Mouse (Mus musculus): Measurements from ENCODE around the gene Naa40. TPM values are rescaled to one million over a fixed set of nuclear protein-coding genes. Genes with fewer than 3 reads are reported as not detected.

Naa40 gene
- polyA plus RNA-seq, 1 experiment from 2014 or later, result 59.6 TPM

GRCm38 (mm10) chr19:7274326-7274990 is 33.5 kb upstream of the Naa40 start:
- peaks cover 79% of the 10 kb centered on the region for H3K4me1 ChIP-seq
- H3K36me3 ChIP-seq, result peaks cover 66% of the 10 kb centered on the region
- peak overlapping the region; percentile 77 for H3K27ac ChIP-seq (replicated peaks)
- H3K9ac ChIP-seq (replicated peaks), result no peak overlapping the region; the same call in 1 of the 2 replicates
- H3K4me3 ChIP-seq (replicated peaks), result no peak overlapping the region
- peak overlapping the region; percentile 15; the same call in 1 of the 2 replicates for H3K4me2 ChIP-seq
- ATAC-seq (ENCODE audit: low FRiP score), result peak; percentile 17
- no peaks in the 10 kb centered on the region for H3K9me3 ChIP-seq (replicated peaks)
- no peaks in the 10 kb centered on the region for H3K27me3 ChIP-seq (replicated peaks)
- WGBS, result 75% methylated on average over 13 of the region's 13 CpGs

- H3K9me3 ChIP-seq (replicated peaks), result no peaks in the 10 kb centered on the region
- H3K36me3 ChIP-seq, result peaks cover 64% of the 10 kb centered on the region
- H3K4me1 ChIP-seq, result peaks cover 79% of the 10 kb centered on the region
- no peak overlapping the region for H3K9ac ChIP-seq (replicated peaks)
- no peak overlapping the region for H3K27ac ChIP-seq (replicated peaks)
- no peak overlapping the region for H3K4me2 ChIP-seq
- H3K4me3 ChIP-seq (replicated peaks), result no peak overlapping the region
- H3K27me3 ChIP-seq (replicated peaks), result no peaks in the 10 kb centered on the region
- ATAC-seq (ENCODE audit: low FRiP score), result no peak
- 94% methylated on average over 4 of the region's 4 CpGs for WGBS
These were observed 32.5 kb upstream of the Naa40 start for GRCm38 (mm10) chr19:7273486-7273885.

GRCm38 (mm10) chr19:7269290-7270044 is 28.5 kb upstream of the Naa40 start:
- no peaks in the 10 kb centered on the region for H3K27me3 ChIP-seq (replicated peaks)
- no peak for ATAC-seq (ENCODE audit: low FRiP score)
- peaks cover 79% of the 10 kb centered on the region for H3K4me1 ChIP-seq
- H3K4me2 ChIP-seq, result peak overlapping the region; percentile 86
- peak overlapping the region; percentile 91; the same call in 1 of the 2 replicates for H3K27ac ChIP-seq (replicated peaks)
- no peaks in the 10 kb centered on the region for H3K9me3 ChIP-seq (replicated peaks)
- 11% methylated on average over 11 of the region's 11 CpGs for WGBS
- H3K4me3 ChIP-seq (replicated peaks), result peak overlapping the region; percentile 76
- H3K36me3 ChIP-seq, result peaks cover 38% of the 10 kb centered on the region
- H3K9ac ChIP-seq (replicated peaks), result peak overlapping the region; percentile 86

- Histone ChIP-seq H3K9me3 (replicated peaks) (no peaks in the 10 kb centered on the region), H3K36me3 (peaks cover 31% of the 10 kb centered on the region), H3K4me1 (peaks cover 76% of the 10 kb centered on the region), H3K27me3 (replicated peaks) (no peaks in the 10 kb centered on the region), H3K4me2 (peak overlapping the region; percentile 86), H3K4me3 (replicated peaks) (peak overlapping the region; percentile 76), H3K9ac (replicated peaks) (peak overlapping the region; percentile 86), H3K27ac (replicated peaks) (peak overlapping the region; percentile 91)
- peak; percentile 23 for ATAC-seq (ENCODE audit: low FRiP score)
- WGBS, result under 1% methylated on average over 30 of the region's 30 CpGs
These were observed 27.7 kb upstream of the Naa40 start for GRCm38 (mm10) chr19:7268722-7269090.

- no peaks in the 10 kb centered on the region for H3K9me3 ChIP-seq (replicated peaks)
These were observed 27.1 kb upstream of the Naa40 start for GRCm38 (mm10) chr19:7267781-7268721.

GRCm38 (mm10) chr19:7267091-7267741 is 26.2 kb upstream of the Naa40 start, which contains the start of gene Rcor2:
TSS of gene Rcor2 (plus strand) at chr19:7267325.
- H3K27ac ChIP-seq (replicated peaks), result peak within 1 kb of the TSS; percentile 91
- no peaks in the 10 kb centered on the region for H3K27me3 ChIP-seq (replicated peaks)
- peak within 1 kb of the TSS; percentile 86 for H3K4me2 ChIP-seq
- H3K36me3 ChIP-seq, result peaks cover 16% of the 10 kb centered on the region
- peak within 1 kb of the TSS; percentile 76 for H3K4me3 ChIP-seq (replicated peaks)
- WGBS, result under 1% methylated on average over 28 of the region's 28 CpGs
- ATAC-seq (ENCODE audit: low FRiP score), result peak; percentile 37
- H3K9ac ChIP-seq (replicated peaks), result peak within 1 kb of the TSS; percentile 86
- H3K4me1 ChIP-seq, result peaks cover 73% of the 10 kb centered on the region
- H3K9me3 ChIP-seq (replicated peaks), result no peaks in the 10 kb centered on the region

More at GRCm38 (mm10) chr19:7267781-7268721, 27.1 kb upstream of the Naa40 start:
- Histone ChIP-seq H3K27ac (replicated peaks) (peak overlapping the region; percentile 91), H3K4me1 (peaks cover 76% of the 10 kb centered on the region), H3K4me2 (peak overlapping the region; percentile 86), H3K27me3 (replicated peaks) (no peaks in the 10 kb centered on the region), H3K36me3 (peaks cover 25% of the 10 kb centered on the region), H3K4me3 (replicated peaks) (peak overlapping the region; percentile 76), H3K9ac (replicated peaks) (peak overlapping the region; percentile 86)
- under 1% methylated on average over 65 of the region's 97 CpGs for WGBS
- peak; percentile 65 for ATAC-seq (ENCODE audit: low FRiP score)

- Histone ChIP-seq H3K27ac (replicated peaks) (peak overlapping the region; percentile 91), H3K27me3 (replicated peaks) (no peaks in the 10 kb centered on the region), H3K4me2 (peak overlapping the region; percentile 86; the same call in 1 of the 2 replicates), H3K4me3 (replicated peaks) (no peak overlapping the region), H3K9ac (replicated peaks) (no peak overlapping the region), H3K4me1 (peaks cover 68% of the 10 kb centered on the region), H3K9me3 (replicated peaks) (no peaks in the 10 kb centered on the region), H3K36me3 (peaks cover 10% of the 10 kb centered on the region)
- 26% methylated on average over 4 of the region's 4 CpGs for WGBS
- no peak for ATAC-seq (ENCODE audit: low FRiP score)
These were observed 25.4 kb upstream of the Naa40 start for GRCm38 (mm10) chr19:7266421-7266831.

- Histone ChIP-seq H3K36me3 (peaks cover 3% of the 10 kb centered on the region; the same call in 1 of the 2 replicates), H3K4me3 (replicated peaks) (no peak overlapping the region), H3K9me3 (replicated peaks) (no peaks in the 10 kb centered on the region), H3K4me1 (peaks cover 60% of the 10 kb centered on the region), H3K4me2 (no peak overlapping the region), H3K9ac (replicated peaks) (no peak overlapping the region), H3K27ac (replicated peaks) (peak overlapping the region; percentile 91), H3K27me3 (replicated peaks) (no peaks in the 10 kb centered on the region)
- ATAC-seq (ENCODE audit: low FRiP score), result no peak
- WGBS, result 9% methylated on average over 14 of the region's 14 CpGs
These were observed 24.7 kb upstream of the Naa40 start for GRCm38 (mm10) chr19:7265478-7266191.

GRCm38 (mm10) chr19:7264766-7265331 is 23.9 kb upstream of the Naa40 start:
- no peak for ATAC-seq (ENCODE audit: low FRiP score)
- Histone ChIP-seq H3K9ac (replicated peaks) (no peak overlapping the region), H3K9me3 (replicated peaks) (no peaks in the 10 kb centered on the region), H3K4me2 (no peak overlapping the region), H3K36me3 (no peaks in the 10 kb centered on the region), H3K27me3 (replicated peaks) (no peaks in the 10 kb centered on the region), H3K27ac (replicated peaks) (peak overlapping the region; percentile 46; the same call in 1 of the 2 replicates), H3K4me1 (peaks cover 52% of the 10 kb centered on the region), H3K4me3 (replicated peaks) (no peak overlapping the region)
- WGBS, result 26% methylated on average over 6 of the region's 6 CpGs

GRCm38 (mm10) chr19:7264088-7264765 is 23.2 kb upstream of the Naa40 start:
- Histone ChIP-seq H3K4me1 (peaks cover 46% of the 10 kb centered on the region), H3K4me2 (no peak overlapping the region), H3K9ac (replicated peaks) (no peak overlapping the region), H3K9me3 (replicated peaks) (no peaks in the 10 kb centered on the region), H3K36me3 (no peaks in the 10 kb centered on the region), H3K4me3 (replicated peaks) (no peak overlapping the region), H3K27ac (replicated peaks) (0 out of 2 replicates have a peak overlapping the region, but pooled peaks have one; percentile 14), H3K27me3 (replicated peaks) (no peaks in the 10 kb centered on the region)
- ATAC-seq (ENCODE audit: low FRiP score), result no peak
- 23% methylated on average over 9 of the region's 9 CpGs for WGBS
